Mouse (Mus musculus) heart, embryonic 13.5 days (tissue): ENCODE measurements at regions not wholly inside any gene's neighbourhood (a gene's known extent, or its start where the extent isn't known, plus 50 kb on each side); places are given as distances from the start of the nearest gene placed in this dataset.
"Not testable (repeated sequence)": the region's sequence is repeated elsewhere in the genome, so short reads cannot be mapped to it uniquely, and the experiment has no call there.

ENCODE experiments used
- ATAC-seq: fragments of 200-750 bp; cut with Nextera tagmentation; 2 replicates; pipeline ENCODE4 v1.8.0; 2017; ENCODE audit warnings: moderate TSS enrichment; ENCODE audit not compliant: insufficient number of reproducible peaks, low FRiP score, low TSS enrichment; ENCODE audit errors: extremely low read depth
- H3K27ac ChIP-seq: fragments of 300-500 bp; sonication (generic); replicated peaks from 2 replicates; pipeline ENCODE4 v1.5.1; 2015; ENCODE audit warnings: moderate library complexity, mild to moderate bottlenecking, inconsistent platforms
- H3K27me3 ChIP-seq: fragments of 300-500 bp; sonication (generic); replicated peaks from 2 replicates; pipeline ENCODE4 v1.6.1; 2015; ENCODE audit warnings: mild to moderate bottlenecking, inconsistent platforms
- H3K36me3 ChIP-seq: fragments of 300-500 bp; sonication (generic); 2 replicates; pipeline ENCODE4 v1.6.1; 2015; ENCODE audit warnings: mild to moderate bottlenecking, inconsistent platforms
- H3K4me1 ChIP-seq: fragments of 300-500 bp; sonication (generic); 2 replicates; pipeline ENCODE4 v1.6.1; 2015; ENCODE audit warnings: inconsistent platforms
- H3K4me2 ChIP-seq: fragments of 300-500 bp; sonication (generic); 2 replicates; pipeline ENCODE4 v1.6.1; 2015; ENCODE audit warnings: inconsistent platforms, mild to moderate bottlenecking, moderate library complexity
- H3K4me3 ChIP-seq: fragments of 300-500 bp; sonication (generic); 2 replicates; pipeline ENCODE4 v1.5.1; 2015; ENCODE audit warnings: moderate library complexity, mild to moderate bottlenecking, inconsistent platforms
- H3K9ac ChIP-seq: fragments of 300-500 bp; sonication (generic); 2 replicates; pipeline ENCODE4 v1.6.1; 2015; ENCODE audit warnings: inconsistent platforms, mild to moderate bottlenecking, moderate library complexity
- H3K9me3 ChIP-seq: fragments of 300-500 bp; sonication (generic); 2 replicates; pipeline ENCODE4 v1.6.1; 2016; ENCODE audit warnings: inconsistent platforms
- WGBS: fragments of 180-500 bp; shearing (Covaris S2); methylation state at CpG from one replicate; pipeline ENCODE4 v1.1.7; 2015; ENCODE audit warnings: mixed read lengths; 5-methylcytosine and 5-hydroxymethylcytosine counted together

DNA sequence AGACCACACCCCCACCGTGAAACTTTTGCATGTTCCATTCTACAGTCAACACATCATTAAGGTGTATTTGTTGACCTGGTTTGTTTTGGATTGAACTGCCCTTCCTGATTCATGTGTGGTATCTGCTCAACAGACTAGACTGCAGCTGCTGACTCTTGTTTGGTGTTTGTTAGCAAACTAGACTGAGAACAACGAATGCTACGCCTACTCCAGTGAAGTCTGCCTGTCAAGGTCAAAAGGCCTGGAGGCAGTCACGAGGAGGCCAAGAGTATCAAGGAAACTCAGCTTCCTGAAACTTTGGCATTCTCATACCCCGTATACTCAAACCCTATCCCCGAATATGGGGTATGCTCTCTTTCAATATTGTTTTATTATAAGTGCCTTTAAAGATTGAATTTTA, 194.2 kb upstream of the Spin1 start:
- not testable (repeated sequence) for H3K4me3 ChIP-seq, ATAC-seq, H3K9me3 ChIP-seq, H3K9ac ChIP-seq, H3K27ac ChIP-seq, H3K4me2 ChIP-seq, H3K4me1 ChIP-seq, H3K36me3 ChIP-seq, H3K27me3 ChIP-seq
- WGBS = 74% methylated on average over 6 of the region's 6 CpGs

DNA sequence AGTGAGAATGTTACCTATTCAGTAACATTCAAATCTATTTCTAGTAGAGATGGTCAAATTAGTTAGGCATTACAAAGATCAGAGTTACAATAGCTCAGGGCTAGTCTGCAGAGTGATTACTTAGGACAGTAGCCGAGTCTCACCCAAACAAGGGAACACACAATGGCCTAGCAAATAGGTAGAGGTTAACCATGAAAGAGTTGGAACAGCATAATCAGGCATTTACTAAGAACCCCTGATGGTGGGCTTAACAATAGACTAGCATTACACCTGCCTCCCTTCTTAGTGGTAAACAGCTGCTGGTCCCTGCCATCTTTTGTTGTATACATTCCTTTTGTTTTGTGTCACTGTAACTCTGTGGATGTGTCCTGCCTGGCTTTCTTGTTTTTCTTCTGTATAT, 193.8 kb upstream of the Spin1 start:
- no peaks in the 10 kb centered on the region for H3K9me3 ChIP-seq
- no peak for ATAC-seq

DNA sequence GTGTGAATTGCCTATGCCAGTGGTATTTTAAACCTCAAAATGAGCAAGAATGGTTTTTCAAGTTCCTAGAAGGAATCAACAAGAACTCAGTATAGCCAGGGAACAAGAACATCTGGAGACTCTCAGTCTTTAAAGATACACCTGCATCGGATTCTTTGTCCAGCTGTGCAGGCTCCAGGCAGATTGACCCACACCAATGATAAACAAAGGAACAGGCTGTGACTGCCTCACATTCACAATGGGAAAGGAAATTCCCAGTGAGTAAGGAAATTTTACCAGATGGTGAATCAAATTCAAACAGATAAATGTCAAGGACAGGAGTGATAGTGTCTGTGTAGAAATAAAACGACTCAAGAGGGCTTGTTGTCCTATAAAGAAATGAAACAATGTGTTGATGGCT, 187.9 kb upstream of the Spin1 start:
- not testable (repeated sequence) for H3K9ac ChIP-seq, H3K27ac ChIP-seq, ATAC-seq, H3K27me3 ChIP-seq, H3K4me1 ChIP-seq, H3K36me3 ChIP-seq, H3K9me3 ChIP-seq, H3K4me2 ChIP-seq, H3K4me3 ChIP-seq
- 50% methylated on average over 2 of the region's 2 CpGs for WGBS

More for the DNA sequence above, 193.8 kb upstream of the Spin1 start:
- H3K27me3 ChIP-seq = no peaks in the 10 kb centered on the region
- no peak overlapping the region for H3K4me3 ChIP-seq
- no peak overlapping the region for H3K9ac ChIP-seq
- no peaks in the 10 kb centered on the region for H3K36me3 ChIP-seq
- H3K27ac ChIP-seq = no peak overlapping the region
- no peaks in the 10 kb centered on the region for H3K4me1 ChIP-seq
- no peak overlapping the region for H3K4me2 ChIP-seq
- WGBS = 87% methylated on average over 1 of the region's 1 CpGs

DNA sequence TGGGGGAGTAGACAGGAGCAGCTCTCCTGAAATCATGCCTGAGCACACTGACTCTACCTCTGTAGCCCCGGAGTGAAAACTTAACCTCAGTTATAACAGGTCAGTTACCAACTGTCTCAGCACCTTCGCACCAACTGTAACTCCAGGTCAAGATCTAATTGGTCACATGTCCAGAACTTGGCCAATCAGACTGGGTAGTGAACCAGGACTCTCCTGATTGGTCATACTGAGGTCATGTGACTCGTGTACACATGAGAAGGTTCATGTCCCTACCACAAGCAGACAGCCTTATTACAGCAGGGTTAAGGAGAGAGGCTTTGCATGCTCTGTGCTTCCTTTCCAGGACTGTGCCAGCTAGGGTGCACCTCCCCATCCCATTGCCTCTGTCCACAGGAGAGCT, 166.7 kb upstream of the Spin1 start:
- ATAC-seq, H3K4me1 ChIP-seq, H3K4me3 ChIP-seq, H3K9ac ChIP-seq, H3K4me2 ChIP-seq, H3K27ac ChIP-seq, H3K27me3 ChIP-seq, H3K36me3 ChIP-seq, H3K9me3 ChIP-seq: not testable (repeated sequence)
- WGBS = 67% methylated on average over 3 of the region's 3 CpGs

DNA sequence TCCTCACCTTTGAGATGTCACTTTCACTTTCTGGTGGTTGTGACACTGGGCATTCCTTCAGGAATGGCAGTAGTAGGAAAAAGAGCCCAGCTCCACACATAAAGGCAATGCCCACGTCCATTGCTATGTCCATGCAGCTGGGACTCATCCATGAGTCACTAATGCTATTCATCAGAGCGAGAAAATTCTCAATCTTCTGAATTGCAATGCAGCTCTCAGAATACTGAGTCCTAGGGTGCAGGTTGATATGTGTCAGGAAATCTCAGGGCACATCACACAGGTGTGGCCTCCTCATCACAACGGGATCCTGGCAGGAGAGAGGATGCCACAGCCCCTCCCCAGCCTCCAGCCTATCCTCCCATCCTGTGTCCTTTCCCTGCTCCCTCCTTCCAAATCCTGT, 158.1 kb upstream of the Spin1 start:
- 65% methylated on average over 3 of the region's 3 CpGs for WGBS
- ATAC-seq = no peak
- H3K36me3 ChIP-seq = no peaks in the 10 kb centered on the region
- H3K9ac ChIP-seq = no peak overlapping the region
- H3K9me3 ChIP-seq = no peaks in the 10 kb centered on the region
- H3K4me3 ChIP-seq = no peak overlapping the region
- no peaks in the 10 kb centered on the region for H3K27me3 ChIP-seq
- no peak overlapping the region for H3K4me2 ChIP-seq
- H3K27ac ChIP-seq = no peak overlapping the region
- H3K4me1 ChIP-seq = no peaks in the 10 kb centered on the region

DNA sequence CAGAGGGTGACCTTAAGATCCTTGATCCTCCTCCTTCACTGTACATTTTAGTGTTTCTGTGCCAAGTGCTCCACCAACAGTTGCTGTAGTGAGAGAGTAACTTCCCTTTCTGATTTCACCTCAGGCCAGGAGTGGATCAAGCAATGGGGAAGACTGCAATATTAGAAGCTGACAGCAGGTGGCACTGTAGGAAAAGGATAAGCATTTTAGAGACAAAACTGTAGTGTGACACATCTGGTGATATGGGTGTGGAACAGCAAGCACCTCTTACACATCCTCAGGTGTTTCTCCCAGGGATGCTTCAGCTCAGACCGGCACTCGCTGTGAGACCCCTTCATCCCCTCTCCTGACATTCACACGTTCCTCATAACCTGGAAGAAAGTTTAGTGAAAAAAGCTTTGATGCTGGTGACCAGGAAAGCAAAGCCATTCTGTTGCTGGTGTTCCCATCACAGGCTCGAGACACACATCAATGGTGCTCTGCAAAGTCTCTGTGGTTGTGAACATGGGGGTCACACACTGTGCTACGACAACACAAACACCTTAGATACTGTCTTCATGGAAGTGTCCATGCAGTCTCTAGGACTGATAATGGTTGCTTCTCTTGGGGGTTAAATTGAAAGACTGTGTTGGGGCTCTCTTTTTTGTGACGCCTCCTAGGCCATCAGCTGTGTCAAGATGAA, 151.0 kb upstream of the Spin1 start:
- no peaks in the 10 kb centered on the region for H3K36me3 ChIP-seq
- 38% methylated on average over 6 of the region's 6 CpGs for WGBS
- H3K4me3 ChIP-seq = no peak overlapping the region
- ATAC-seq = no peak
- no peak overlapping the region for H3K4me2 ChIP-seq
- no peaks in the 10 kb centered on the region for H3K27me3 ChIP-seq
- H3K4me1 ChIP-seq = no peaks in the 10 kb centered on the region
- no peak overlapping the region for H3K9ac ChIP-seq
- no peaks in the 10 kb centered on the region for H3K9me3 ChIP-seq
- H3K27ac ChIP-seq = no peak overlapping the region

DNA sequence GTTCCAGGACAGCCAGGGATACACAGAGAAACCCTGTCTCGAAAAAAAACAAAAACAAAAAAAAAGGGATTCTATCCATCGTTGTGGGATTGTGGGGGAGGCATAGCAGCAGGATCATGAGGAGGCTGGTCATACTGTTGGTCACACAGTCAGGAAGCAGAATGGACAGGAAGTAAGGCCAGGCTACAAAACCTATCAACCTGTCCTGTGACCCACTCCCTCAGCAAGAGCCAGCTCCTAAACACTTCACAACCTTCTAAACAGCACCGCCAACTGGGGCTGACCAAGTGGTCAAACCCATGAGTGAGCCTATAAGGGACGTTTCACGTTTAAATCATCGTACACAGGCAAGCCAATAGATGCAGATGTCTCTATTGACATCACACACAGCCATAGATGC, 146.0 kb upstream of the Spin1 start:
- no peaks in the 10 kb centered on the region for H3K9me3 ChIP-seq
- ATAC-seq = no peak
- H3K4me2 ChIP-seq = no peak overlapping the region
- H3K27me3 ChIP-seq = no peaks in the 10 kb centered on the region
- WGBS = 83% methylated on average over 6 of the region's 6 CpGs
- H3K9ac ChIP-seq = no peak overlapping the region
- H3K36me3 ChIP-seq = no peaks in the 10 kb centered on the region
- no peak overlapping the region for H3K27ac ChIP-seq
- peaks cover 5% of the 10 kb centered on the region for H3K4me1 ChIP-seq
- no peak overlapping the region for H3K4me3 ChIP-seq

DNA sequence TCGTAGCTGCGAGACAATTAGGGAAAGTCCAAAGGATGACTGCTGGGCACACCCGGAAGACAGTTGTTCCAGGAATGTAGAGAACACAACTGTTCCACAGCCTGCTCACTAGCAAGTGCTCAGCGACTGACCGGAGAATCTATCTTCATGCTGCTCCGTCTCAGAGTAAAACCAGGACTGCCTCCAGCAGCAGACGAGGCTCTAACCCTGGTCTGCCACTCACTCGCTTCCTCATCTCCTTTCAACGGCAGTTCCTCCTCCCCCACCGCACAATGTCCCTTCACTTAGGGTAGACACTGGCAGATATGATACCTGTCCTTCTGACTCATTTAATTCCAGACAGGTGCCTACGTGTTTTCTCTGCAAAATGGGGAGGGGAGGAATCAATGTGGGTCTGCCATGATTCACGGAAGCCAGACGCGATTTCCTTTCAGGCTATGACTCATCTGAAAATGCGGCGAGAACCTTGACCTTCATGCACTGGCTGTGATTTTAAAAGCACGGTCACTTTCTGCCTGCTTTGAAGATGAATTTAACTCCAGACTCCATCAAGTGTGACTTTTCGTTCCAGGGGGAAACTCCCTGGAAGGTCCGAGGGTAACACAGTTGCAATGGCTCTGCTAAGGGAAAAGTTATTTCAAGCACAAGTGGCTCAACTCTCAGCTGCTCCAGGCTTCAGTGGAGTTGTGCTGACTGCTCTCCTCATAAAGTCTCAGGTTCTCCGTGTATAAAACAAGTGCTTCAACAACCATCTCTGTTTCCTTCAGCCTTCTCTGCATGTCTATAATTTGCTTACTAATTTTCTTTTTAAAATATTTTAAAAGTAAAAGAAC, 142.4 kb upstream of the Spin1 start:
- Histone ChIP-seq H3K9me3 (no peaks in the 10 kb centered on the region), H3K4me2 (peak overlapping the region; percentile 68), H3K27me3 (no peaks in the 10 kb centered on the region), H3K4me3 (peak overlapping the region; percentile 43), H3K36me3 (no peaks in the 10 kb centered on the region), H3K4me1 (peaks cover 5% of the 10 kb centered on the region), H3K9ac (peak overlapping the region; percentile 65), H3K27ac (no peak overlapping the region)
- no peak for ATAC-seq
- WGBS = 27% methylated on average over 20 of the region's 20 CpGs

DNA sequence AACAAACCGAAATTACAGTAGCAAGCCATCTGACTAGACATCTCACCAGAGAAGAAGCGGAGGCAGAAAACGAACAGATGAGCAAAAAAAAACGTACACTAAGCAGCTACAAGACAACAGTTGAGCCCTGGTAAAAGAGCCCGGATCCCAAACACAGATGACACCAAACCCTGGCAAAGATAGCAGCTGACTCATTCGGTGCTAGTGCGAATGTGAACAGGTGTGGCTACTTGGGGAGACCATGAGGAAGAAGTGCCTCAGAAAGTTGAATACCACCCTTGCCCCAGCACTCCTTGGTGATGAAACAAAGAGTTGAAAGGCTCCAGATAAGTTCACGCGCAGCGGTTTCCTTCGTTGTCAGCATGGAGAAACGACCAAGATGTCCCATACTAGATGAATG, 139.8 kb upstream of the Spin1 start:
- no peaks in the 10 kb centered on the region for H3K36me3 ChIP-seq
- H3K9me3 ChIP-seq = no peaks in the 10 kb centered on the region
- no peak overlapping the region for H3K4me3 ChIP-seq
- 66% methylated on average over 12 of the region's 12 CpGs for WGBS
- no peak overlapping the region for H3K27ac ChIP-seq
- ATAC-seq = no peak
- no peaks in the 10 kb centered on the region for H3K27me3 ChIP-seq
- no peak overlapping the region for H3K4me2 ChIP-seq
- peaks cover 5% of the 10 kb centered on the region for H3K4me1 ChIP-seq
- no peak overlapping the region for H3K9ac ChIP-seq

DNA sequence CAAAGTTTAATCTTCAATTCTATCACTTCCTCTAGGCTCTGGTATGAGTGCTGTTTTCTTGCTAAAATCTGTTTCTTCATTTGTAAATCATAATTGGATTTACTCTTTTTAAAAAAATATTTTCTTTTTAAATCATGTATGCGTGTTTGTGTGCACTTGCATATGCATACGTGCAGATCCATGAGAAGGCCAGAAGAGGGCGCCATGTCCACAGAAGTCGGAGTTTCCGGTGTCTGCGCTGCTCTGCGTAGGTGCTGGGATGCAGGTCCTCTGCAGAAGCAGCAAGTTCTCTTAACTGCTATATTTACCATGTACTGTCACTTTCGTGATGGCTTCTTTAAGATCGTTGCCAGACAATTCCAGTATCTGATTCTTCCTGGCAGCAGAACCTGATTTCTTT, 136.6 kb upstream of the Spin1 start:
- 65% methylated on average over 9 of the region's 9 CpGs for WGBS
- ATAC-seq = no peak
- Histone ChIP-seq H3K4me3 (no peak overlapping the region), H3K4me2 (no peak overlapping the region), H3K4me1 (no peaks in the 10 kb centered on the region; the same call in 1 of the 2 replicates), H3K36me3 (no peaks in the 10 kb centered on the region), H3K9ac (no peak overlapping the region), H3K27ac (no peak overlapping the region), H3K27me3 (no peaks in the 10 kb centered on the region), H3K9me3 (no peaks in the 10 kb centered on the region)

DNA sequence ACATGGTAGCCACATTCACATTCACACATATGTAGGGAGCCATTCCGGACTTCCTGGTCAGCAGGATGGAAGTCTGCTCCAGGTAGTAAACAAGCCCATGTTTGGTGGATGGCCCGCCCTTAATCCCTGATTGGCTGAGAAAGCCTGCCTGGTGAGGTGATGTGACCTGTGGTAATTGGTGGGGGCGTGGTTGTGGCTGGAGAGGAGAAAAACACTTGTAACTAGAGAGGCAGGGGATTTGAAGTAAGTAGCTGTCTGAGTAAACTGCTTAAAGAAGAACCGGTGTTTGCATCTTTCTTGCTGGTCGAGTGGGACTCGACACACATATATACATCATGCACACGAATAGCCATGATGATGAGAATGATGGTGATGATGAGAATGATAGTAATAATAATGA, 135.6 kb upstream of the Spin1 start:
- not testable (repeated sequence) for H3K27ac ChIP-seq, H3K4me1 ChIP-seq, H3K9me3 ChIP-seq, H3K27me3 ChIP-seq, H3K4me3 ChIP-seq, ATAC-seq, H3K9ac ChIP-seq, H3K36me3 ChIP-seq, H3K4me2 ChIP-seq
- 63% methylated on average over 7 of the region's 7 CpGs for WGBS

DNA sequence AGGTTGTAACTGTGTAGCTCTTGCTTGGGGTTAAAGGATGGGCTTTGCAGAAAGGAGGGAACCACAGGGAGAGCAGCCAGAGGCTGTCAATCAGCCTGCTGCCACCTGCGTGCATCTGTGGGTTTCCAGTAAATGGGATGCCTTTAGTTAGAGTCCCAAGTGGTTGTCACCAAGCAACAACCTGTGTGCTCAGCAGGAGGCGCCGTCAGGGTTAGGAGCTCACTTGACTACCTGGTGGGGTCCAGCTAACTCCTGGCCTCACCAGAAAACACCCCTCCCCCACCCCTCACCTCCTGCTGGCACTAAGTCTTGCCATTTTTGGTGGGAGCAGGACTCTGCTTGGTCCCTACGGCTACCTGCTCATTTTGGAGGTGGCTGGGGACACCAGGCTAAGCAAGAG, 135.0 kb upstream of the Spin1 start:
- no peaks in the 10 kb centered on the region; the same call in 1 of the 2 replicates for H3K4me1 ChIP-seq
- no peak overlapping the region for H3K4me3 ChIP-seq
- H3K9ac ChIP-seq = no peak overlapping the region
- H3K9me3 ChIP-seq = no peaks in the 10 kb centered on the region
- H3K27me3 ChIP-seq = no peaks in the 10 kb centered on the region
- ATAC-seq = no peak
- H3K36me3 ChIP-seq = no peaks in the 10 kb centered on the region
- no peak overlapping the region for H3K4me2 ChIP-seq
- 57% methylated on average over 4 of the region's 4 CpGs for WGBS
- no peak overlapping the region for H3K27ac ChIP-seq
